Mouse (Mus musculus) limb, embryonic 11.5 days (tissue): ENCODE data around the gene Cep85l. TPM values are rescaled to one million over a fixed set of nuclear protein-coding genes. Genes with fewer than 3 reads are reported as not detected.

ENCODE experiments used
- ATAC-seq: fragments of 200-750 bp; cut with Nextera tagmentation; 2 replicates; pipeline ENCODE4 v1.8.0; 2017; ENCODE audit warnings: low read depth; ENCODE audit not compliant: insufficient number of reproducible peaks, low FRiP score, low TSS enrichment
- DNase-seq: peaks from one replicate; pipeline ENCODE4 v3.0.0-alpha.2; 2015; ENCODE audit warnings: low spot score
- H3K27ac ChIP-seq: fragments of 300-500 bp; sonication (generic); replicated peaks from 2 replicates; pipeline ENCODE4 v1.5.1; 2014; ENCODE audit warnings: low read depth, mild to moderate bottlenecking, low read length
- H3K27me3 ChIP-seq: fragments of 300-500 bp; sonication (generic); 2 replicates; pipeline ENCODE4 v1.6.1; 2014; ENCODE audit warnings: mild to moderate bottlenecking, low read length, mixed read lengths; ENCODE audit not compliant: control insufficient read depth, insufficient read depth
- H3K36me3 ChIP-seq: fragments of 300-500 bp; sonication (generic); 2 replicates; pipeline ENCODE4 v1.6.1; 2014; ENCODE audit warnings: mild to moderate bottlenecking, low read length, moderate library complexity, mixed read lengths; ENCODE audit not compliant: control insufficient read depth, insufficient read depth
- H3K4me1 ChIP-seq: fragments of 300-500 bp; sonication (generic); 2 replicates; pipeline ENCODE4 v1.6.1; 2014; ENCODE audit warnings: low read length, mixed read lengths; ENCODE audit not compliant: control insufficient read depth, insufficient read depth
- H3K4me2 ChIP-seq: fragments of 300-500 bp; sonication (generic); 2 replicates; pipeline ENCODE4 v1.6.1; 2014; ENCODE audit warnings: low read depth, mild to moderate bottlenecking, moderate library complexity; ENCODE audit not compliant: severe bottlenecking
- H3K4me3 ChIP-seq: fragments of 300-500 bp; sonication (generic); 2 replicates; pipeline ENCODE4 v1.5.1; 2014; ENCODE audit warnings: low read depth, low read length
- H3K9ac ChIP-seq: fragments of 300-500 bp; sonication (generic); 2 replicates; pipeline ENCODE4 v1.6.1; 2014; ENCODE audit warnings: mild to moderate bottlenecking, low read length
- H3K9me3 ChIP-seq: fragments of 300-500 bp; sonication (generic); 2 replicates; pipeline ENCODE4 v1.6.1; 2016; ENCODE audit warnings: low read length; ENCODE audit not compliant: control insufficient read depth
- WGBS: fragments of 180-500 bp; shearing (Covaris S2); extraction: QIAGEN DNeasy Blood & Tissue Kit; methylation state at CpG from one replicate; pipeline ENCODE4 v1.1.7; 2014; 5-methylcytosine and 5-hydroxymethylcytosine counted together
- polyA plus RNA-seq: library from polyadenylated mRNA; unstranded; fragments of >200 nt; fragmentation: Nextera tagmentation; extraction: Ambion mirVana; gene quantifications from 2 replicates; pipeline ENCODE4 v1.2.1, GENCODE M21; 2014

Cep85l gene
- polyA plus RNA-seq, 1 experiment from 2014 or later = 6.0 TPM

GRCm38 (mm10) chr10:53417015-53417414 is 37.3 kb upstream of the Cep85l start:
- Histone ChIP-seq H3K27ac (no peak overlapping the region), H3K4me2 (no peak overlapping the region), H3K36me3 (no peaks in the 10 kb centered on the region), H3K4me3 (no peak overlapping the region), H3K27me3 (no peaks in the 10 kb centered on the region), H3K9me3 (no peaks in the 10 kb centered on the region), H3K9ac (no peak overlapping the region), H3K4me1 (0 out of 2 replicates have a peak, but pooled peaks cover 3% of the 10 kb centered on the region)
- WGBS = 67% methylated on average over 2 of the region's 2 CpGs
- ATAC-seq = no peak
- no peak for DNase-seq

GRCm38 (mm10) chr10:53416152-53416712 is 36.5 kb upstream of the Cep85l start:
- Histone ChIP-seq H3K36me3 (no peaks in the 10 kb centered on the region), H3K27me3 (no peaks in the 10 kb centered on the region), H3K9me3 (no peaks in the 10 kb centered on the region), H3K27ac (no peak overlapping the region), H3K4me3 (no peak overlapping the region), H3K4me2 (no peak overlapping the region), H3K9ac (no peak overlapping the region), H3K4me1 (0 out of 2 replicates have a peak, but pooled peaks cover 3% of the 10 kb centered on the region)
- WGBS = 67% methylated on average over 9 of the region's 9 CpGs
- no peak for ATAC-seq
- no peak for DNase-seq

GRCm38 (mm10) chr10:53415252-53415651 is 35.5 kb upstream of the Cep85l start:
- no peaks in the 10 kb centered on the region for H3K36me3 ChIP-seq
- H3K27ac ChIP-seq = no peak overlapping the region
- H3K9me3 ChIP-seq = no peaks in the 10 kb centered on the region
- H3K9ac ChIP-seq = no peak overlapping the region
- ATAC-seq = no peak
- 0 out of 2 replicates have a peak, but pooled peaks cover 3% of the 10 kb centered on the region for H3K4me1 ChIP-seq
- H3K4me2 ChIP-seq = no peak overlapping the region
- no peaks in the 10 kb centered on the region for H3K27me3 ChIP-seq
- no peak overlapping the region for H3K4me3 ChIP-seq
- DNase-seq = no peak
- 81% methylated on average over 9 of the region's 9 CpGs for WGBS

GRCm38 (mm10) chr10:53414092-53415085 is 34.6 kb upstream of the Cep85l start:
- Histone ChIP-seq H3K4me1 (0 out of 2 replicates have a peak, but pooled peaks cover 3% of the 10 kb centered on the region), H3K9me3 (no peaks in the 10 kb centered on the region), H3K9ac (no peak overlapping the region), H3K4me3 (no peak overlapping the region), H3K27ac (no peak overlapping the region), H3K27me3 (no peaks in the 10 kb centered on the region), H3K4me2 (no peak overlapping the region), H3K36me3 (no peaks in the 10 kb centered on the region)
- DNase-seq (peak; percentile 31), ATAC-seq (no peak)
- 41% methylated on average over 6 of the region's 6 CpGs for WGBS

- Histone ChIP-seq H3K4me2 (no peak overlapping the region), H3K4me3 (no peak overlapping the region), H3K36me3 (no peaks in the 10 kb centered on the region), H3K27ac (no peak overlapping the region), H3K4me1 (0 out of 2 replicates have a peak, but pooled peaks cover 3% of the 10 kb centered on the region), H3K9ac (no peak overlapping the region), H3K9me3 (no peaks in the 10 kb centered on the region), H3K27me3 (no peaks in the 10 kb centered on the region)
- ATAC-seq (no peak), DNase-seq (no peak)
- WGBS = 89% methylated on average over 3 of the region's 3 CpGs
Observed at GRCm38 (mm10) chr10:53412936-53413335, 33.2 kb upstream of the Cep85l start.

GRCm38 (mm10) chr10:53412165-53412564 is 32.4 kb upstream of the Cep85l start:
- no peak overlapping the region for H3K4me3 ChIP-seq
- 0 out of 2 replicates have a peak, but pooled peaks cover 3% of the 10 kb centered on the region for H3K4me1 ChIP-seq
- ATAC-seq = no peak

GRCm38 (mm10) chr10:53410831-53411230 is 31.1 kb upstream of the Cep85l start:
- 89% methylated on average over 2 of the region's 2 CpGs for WGBS
- no peak for ATAC-seq
- H3K9me3 ChIP-seq = no peaks in the 10 kb centered on the region
- no peak overlapping the region for H3K27ac ChIP-seq
- 0 out of 2 replicates have a peak, but pooled peaks cover 3% of the 10 kb centered on the region for H3K4me1 ChIP-seq
- no peaks in the 10 kb centered on the region for H3K27me3 ChIP-seq
- H3K9ac ChIP-seq = no peak overlapping the region
- H3K4me2 ChIP-seq = no peak overlapping the region
- no peak for DNase-seq
- no peak overlapping the region for H3K4me3 ChIP-seq
- H3K36me3 ChIP-seq = no peaks in the 10 kb centered on the region

More at GRCm38 (mm10) chr10:53412165-53412564, 32.4 kb upstream of the Cep85l start:
- no peaks in the 10 kb centered on the region for H3K27me3 ChIP-seq
- DNase-seq = no peak
- H3K9me3 ChIP-seq = no peaks in the 10 kb centered on the region
- no peak overlapping the region for H3K4me2 ChIP-seq
- H3K36me3 ChIP-seq = no peaks in the 10 kb centered on the region
- H3K9ac ChIP-seq = no peak overlapping the region
- WGBS = 85% methylated on average over 2 of the region's 2 CpGs
- no peak overlapping the region for H3K27ac ChIP-seq

- no peaks in the 10 kb centered on the region for H3K4me1 ChIP-seq
- 88% methylated on average over 4 of the region's 4 CpGs for WGBS
- DNase-seq = no peak
Observed at GRCm38 (mm10) chr10:53407422-53407821, 27.7 kb upstream of the Cep85l start.

More at GRCm38 (mm10) chr10:53407422-53407821, 27.7 kb upstream of the Cep85l start:
- Histone ChIP-seq H3K9ac (no peak overlapping the region), H3K36me3 (no peaks in the 10 kb centered on the region), H3K27ac (no peak overlapping the region), H3K27me3 (no peaks in the 10 kb centered on the region), H3K4me2 (no peak overlapping the region), H3K9me3 (no peaks in the 10 kb centered on the region), H3K4me3 (no peak overlapping the region)
- ATAC-seq = no peak
